Mouse (Mus musculus) CD4-positive, CD25-positive, alpha-beta regulatory T cell, adult 4 months (primary cell): ENCODE measurements around the gene Olfr566. TPM values are rescaled to one million over a fixed set of nuclear protein-coding genes. Genes with fewer than 3 reads are reported as not detected.

Source experiments
- ATAC-seq: one replicate; pipeline ENCODE4 v1.8.0; 2017
- polyA plus RNA-seq, 2 experiments: library from polyadenylated mRNA; unstranded; fragments of 100-300 nt; shearing (Covaris generic); gene quantifications; one replicate each; pipeline ENCODE4 v1.2.1; 2017

Gene Olfr566
- polyA plus RNA-seq, result not detected

- ATAC-seq, result no peak
Measured at GRCm38 (mm10) chr7:102858665-102859064, at the start of gene Olfr566. Gene Olfr566, minus strand, starts transcription at chr7:102858765.

GRCm38 (mm10) chr7:102890782-102891181 is 32.2 kb upstream of the Olfr566 start, which contains the start of gene Olfr569:
Gene Olfr569, minus strand, starts transcription at chr7:102890882.
- no peak for ATAC-seq

- no peak for ATAC-seq
Measured at GRCm38 (mm10) chr7:102876822-102877221, 18.3 kb upstream of the Olfr566 start, which contains the start of gene Olfr568. Gene Olfr568, plus strand, starts transcription at chr7:102877122.

GRCm38 (mm10) chr7:102855807-102856206 is 2.8 kb downstream of the Olfr566 start:
- ATAC-seq, result no peak

Other genes starting within 250 kb of the Olfr566 start
- not detected for gene Olfr553, start 240.5 kb downstream of the Olfr566 start, polyA plus RNA-seq
- not detected for gene Olfr554, start 220.3 kb downstream of the Olfr566 start, polyA plus RNA-seq
- gene Olfr555, start 199.9 kb downstream of the Olfr566 start, polyA plus RNA-seq, result not detected
- not detected for gene Olfr556, start 193.9 kb downstream of the Olfr566 start, polyA plus RNA-seq
- 10 to 100 TPM; 15.7 to 20.6 TPM for gene Trim68, start 171.4 kb downstream of the Olfr566 start, polyA plus RNA-seq
- not detected for gene Olfr557, start 162.9 kb downstream of the Olfr566 start, polyA plus RNA-seq
- gene Olfr558, start 156.6 kb downstream of the Olfr566 start, polyA plus RNA-seq, result not detected
- gene Olfr33, start 139.7 kb downstream of the Olfr566 start, polyA plus RNA-seq, result not detected
- gene Olfr559, start 131.3 kb downstream of the Olfr566 start, polyA plus RNA-seq, result not detected
- not detected for gene Olfr560, start 99.4 kb downstream of the Olfr566 start, polyA plus RNA-seq
- gene Olfr78, start 99.3 kb downstream of the Olfr566 start, polyA plus RNA-seq, result not detected
- not detected for gene Olfr561, start 87.5 kb downstream of the Olfr566 start, polyA plus RNA-seq
- gene Olfr564, start 55.3 kb downstream of the Olfr566 start, polyA plus RNA-seq, result not detected
- gene Olfr568, start 18.4 kb upstream of the Olfr566 start, polyA plus RNA-seq, result not detected
- gene Olfr569, start 32.1 kb upstream of the Olfr566 start, polyA plus RNA-seq, result not detected
- gene Olfr570, start 35.8 kb upstream of the Olfr566 start, polyA plus RNA-seq, result not detected
- under 1 TPM in 1 of 2 experiments, not detected in 1; 0.07 TPM for gene Olfr571, start 58.8 kb upstream of the Olfr566 start, polyA plus RNA-seq
- gene Olfr572, start 65.6 kb upstream of the Olfr566 start, polyA plus RNA-seq, result not detected
- not detected for gene Olfr573-ps1, start 83.8 kb upstream of the Olfr566 start, polyA plus RNA-seq
- not detected for gene Olfr574, start 89.7 kb upstream of the Olfr566 start, polyA plus RNA-seq
- gene Olfr575, start 100.0 kb upstream of the Olfr566 start, polyA plus RNA-seq, result not detected
- not detected for gene Olfr576, start 103.9 kb upstream of the Olfr566 start, polyA plus RNA-seq
- not detected for gene Olfr577, start 117.2 kb upstream of the Olfr566 start, polyA plus RNA-seq
- gene Olfr578, start 130.6 kb upstream of the Olfr566 start, polyA plus RNA-seq, result not detected
- not detected for gene Olfr582, start 179.3 kb upstream of the Olfr566 start, polyA plus RNA-seq
- gene Olfr583, start 192.5 kb upstream of the Olfr566 start, polyA plus RNA-seq, result not detected
- not detected for gene Olfr584, start 223.1 kb upstream of the Olfr566 start, polyA plus RNA-seq
- not detected for gene Olfr585, start 239.0 kb upstream of the Olfr566 start, polyA plus RNA-seq